Mouse (Mus musculus): ENCODE results near the gene Aida.

GRCm38 (mm10) chr1:183315783-183316182 lies 19.4 kb downstream of the Aida start:
- TF ChIP-seq POLR2A (IDR thresholded peaks at IDR 0.05; ENCODE audit: borderline replicate concordance, control insufficient read depth, low read depth, low read length) (no peak), CTCF (IDR thresholded peaks at IDR 0.05; ENCODE audit: control insufficient read depth, insufficient read depth, low read length) (no peak)

Data from bone marrow, adult 2 months (tissue).